Mouse (Mus musculus) heart, postnatal 36 days (tissue): ENCODE data around the gene Mylip. TPM values are rescaled to one million over a fixed set of nuclear protein-coding genes. Genes with fewer than 3 reads are reported as not detected.

Source experiments
- total RNA-seq, 2 experiments: library from RNA; stranded (reverse); gene quantifications; 2 replicates each; pipeline ENCODE4 v1.2.3; 2021

The Mylip gene
- total RNA-seq, 2 experiments from 2014 or later = 19.1 to 25.7 TPM

Other genes with a start within 250 kb of the Mylip start
- 100 to 1,000 TPM; 174 to 188 TPM for gene Gmpr, start 117.7 kb downstream of the Mylip start, total RNA-seq